Mouse (Mus musculus): ENCODE results near the gene Serp2. TPM values are rescaled to one million over a fixed set of nuclear protein-coding genes. Genes with fewer than 3 reads are reported as not detected.

The Serp2 gene
- total RNA-seq, 2 experiments from 2014 or later = 3.2 to 3.8 TPM

DNA sequence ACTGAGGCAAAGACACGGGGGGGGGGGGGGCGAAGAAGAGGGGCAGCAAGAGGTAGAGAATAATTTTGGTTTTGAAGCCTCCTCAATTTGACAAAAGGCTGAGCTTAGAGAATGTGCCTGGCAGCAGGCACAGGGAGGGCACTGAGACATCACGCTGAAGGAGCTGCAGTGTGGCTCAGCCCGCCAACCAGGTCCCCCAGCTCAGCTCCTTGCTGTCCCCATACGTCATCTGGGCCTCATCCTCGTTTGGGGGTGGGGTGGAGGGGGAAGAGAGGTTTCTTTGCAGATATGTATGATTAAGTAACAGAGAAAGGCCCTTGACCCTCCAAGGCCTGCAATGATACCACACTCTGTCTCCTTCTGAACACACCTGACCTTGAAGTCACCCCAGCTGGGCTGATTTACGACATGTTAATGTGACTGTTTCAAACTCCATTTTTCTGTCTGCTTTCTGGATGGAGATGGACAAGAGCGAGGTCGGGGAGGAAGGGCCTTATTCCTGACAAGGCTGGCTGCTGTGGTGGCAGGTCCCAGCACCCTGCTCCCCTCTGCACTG lies 28.9 kb downstream of the Serp2 start:
- DNase-seq (ENCODE audit: low spot score in 2 of 2) = no peak

DNA sequence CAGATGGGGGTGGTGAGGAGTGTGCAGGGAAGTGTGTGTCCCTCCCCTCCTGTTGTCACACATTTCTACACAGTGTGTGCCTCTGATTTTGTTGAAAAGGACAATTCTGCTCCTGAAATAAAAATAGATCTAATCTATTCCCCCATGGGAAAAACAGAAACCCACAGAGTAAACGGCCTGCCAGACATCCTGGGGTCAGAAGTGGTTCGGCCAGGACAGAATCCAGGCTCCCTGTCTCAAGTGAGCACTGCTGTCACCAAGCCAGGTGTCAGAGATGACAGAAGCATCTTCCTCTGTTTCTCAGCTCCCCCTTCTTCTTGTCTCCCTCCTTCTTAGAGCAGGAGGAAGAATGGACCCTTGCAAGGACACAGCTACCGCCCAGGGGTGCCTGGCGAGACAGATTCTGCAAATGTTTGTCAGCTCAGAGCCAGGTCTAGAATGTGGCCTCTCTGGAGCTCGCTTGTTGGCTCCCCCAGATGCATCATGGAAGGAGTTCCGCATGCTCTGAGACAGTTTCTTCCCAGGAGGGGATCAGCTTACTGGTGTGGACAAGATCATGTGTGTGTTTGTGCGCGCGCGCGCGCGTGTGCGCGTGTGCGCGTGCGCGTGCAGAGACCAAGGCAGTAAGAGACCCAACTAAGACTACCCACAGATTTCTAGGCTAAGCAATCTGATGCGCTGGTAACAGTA lies 29.5 kb downstream of the Serp2 start:
- DNase-seq (ENCODE audit: low spot score in 2 of 2) = peak in 1 of 2 experiments; percentile 53

DNA sequence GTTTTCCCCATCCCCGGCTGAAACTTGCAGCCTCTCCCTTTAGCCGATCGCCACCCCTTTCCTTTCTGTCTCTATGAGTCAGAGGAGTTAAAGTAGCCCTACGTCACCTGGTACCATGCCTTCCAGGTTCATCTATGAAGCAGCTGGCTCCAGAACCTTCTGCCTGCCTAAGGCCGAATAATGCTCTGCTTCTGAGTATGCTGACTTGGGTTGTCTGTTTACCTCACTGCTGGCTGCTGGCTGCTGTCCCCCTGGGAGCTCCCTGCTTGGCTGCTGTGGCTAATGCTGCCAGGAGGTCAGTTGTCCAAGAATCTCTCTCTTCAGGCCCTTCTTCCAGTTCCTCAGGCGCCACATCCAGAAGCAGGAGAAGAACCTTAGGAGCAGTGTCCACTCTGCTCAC lies 30.2 kb downstream of the Serp2 start:
- peak in 1 of 2 experiments; percentile 45 for DNase-seq (ENCODE audit: low spot score in 2 of 2)

DNA sequence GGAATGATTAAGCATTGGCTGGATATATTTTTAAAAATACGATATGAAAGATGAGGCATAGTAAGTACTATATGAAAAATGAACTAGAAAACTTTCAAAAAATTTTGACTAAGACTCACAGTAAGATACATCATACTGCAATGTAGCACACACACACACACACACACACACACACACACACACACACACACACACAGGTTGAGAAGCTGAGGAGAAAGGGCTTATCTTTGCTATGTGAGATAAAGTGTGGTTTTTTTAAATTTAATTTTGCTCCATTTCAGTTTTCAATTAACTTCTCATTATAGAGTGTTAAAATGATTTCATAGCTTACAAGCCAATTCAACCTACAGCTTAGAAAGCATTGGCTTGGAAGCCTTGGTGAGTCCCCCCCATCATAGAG lies 33.3 kb downstream of the Serp2 start:
- DNase-seq (ENCODE audit: low spot score in 2 of 2) = no peak

DNA sequence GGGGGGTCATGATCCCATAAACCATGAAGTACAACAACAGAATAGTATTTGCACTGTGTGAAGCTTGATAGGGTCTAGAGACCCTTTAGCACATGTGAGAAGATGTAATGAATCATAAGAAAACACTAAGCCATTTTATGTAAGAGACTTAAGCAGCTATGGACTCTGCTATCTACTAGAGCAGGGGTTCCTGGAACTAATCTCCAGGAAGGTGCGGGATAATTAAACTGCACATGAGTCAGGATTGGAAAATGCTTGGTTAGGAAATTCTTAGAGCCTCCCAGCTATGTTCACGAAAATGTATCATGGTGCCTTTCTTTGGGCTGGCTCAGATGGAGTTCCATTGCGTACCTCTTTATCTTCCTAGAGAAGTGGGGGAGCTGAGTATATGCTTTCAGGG lies 35.4 kb downstream of the Serp2 start:
- no peak for DNase-seq (ENCODE audit: low spot score in 2 of 2)

DNA sequence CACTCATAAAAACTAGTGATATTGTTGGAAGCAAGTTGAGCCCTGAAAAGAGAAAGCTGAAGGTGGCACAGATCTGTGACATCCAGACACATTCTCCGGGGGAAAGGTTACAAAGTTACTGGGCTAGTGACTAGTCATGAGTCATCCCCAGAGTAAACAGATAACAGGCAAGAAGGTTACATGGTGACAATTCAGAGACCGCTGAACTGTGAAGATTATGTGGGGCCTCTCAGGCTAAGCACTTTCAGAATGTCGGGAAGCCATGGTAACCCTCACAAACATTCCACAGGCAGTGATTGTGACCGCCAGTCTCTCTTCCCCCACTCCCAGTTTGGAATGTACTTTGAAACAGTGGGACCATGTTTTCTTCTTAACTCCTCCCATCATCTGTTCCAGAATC lies 36.1 kb downstream of the Serp2 start:
- DNase-seq (ENCODE audit: low spot score in 2 of 2) = no peak

DNA sequence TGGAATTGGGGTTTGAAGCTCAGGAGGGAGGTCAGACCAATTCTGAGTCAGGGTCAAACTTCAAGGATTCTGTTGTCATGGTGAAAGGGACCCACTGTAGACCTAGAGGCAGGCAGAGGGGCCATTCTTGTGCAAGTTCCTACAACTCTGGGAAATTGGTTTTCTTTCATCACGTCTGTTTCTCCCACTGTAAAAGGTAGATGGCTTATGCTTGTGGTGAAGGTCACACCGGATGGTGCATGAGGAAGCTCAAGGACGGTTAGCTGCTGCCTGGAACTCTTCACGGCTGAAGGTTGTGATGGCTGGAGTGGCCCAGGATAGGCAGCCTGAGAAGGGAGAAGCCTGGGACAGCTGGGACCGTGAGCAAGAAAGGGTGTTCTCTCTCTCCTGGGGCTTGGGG lies 38.5 kb downstream of the Serp2 start:
- no peak for DNase-seq (ENCODE audit: low spot score in 2 of 2)

DNA sequence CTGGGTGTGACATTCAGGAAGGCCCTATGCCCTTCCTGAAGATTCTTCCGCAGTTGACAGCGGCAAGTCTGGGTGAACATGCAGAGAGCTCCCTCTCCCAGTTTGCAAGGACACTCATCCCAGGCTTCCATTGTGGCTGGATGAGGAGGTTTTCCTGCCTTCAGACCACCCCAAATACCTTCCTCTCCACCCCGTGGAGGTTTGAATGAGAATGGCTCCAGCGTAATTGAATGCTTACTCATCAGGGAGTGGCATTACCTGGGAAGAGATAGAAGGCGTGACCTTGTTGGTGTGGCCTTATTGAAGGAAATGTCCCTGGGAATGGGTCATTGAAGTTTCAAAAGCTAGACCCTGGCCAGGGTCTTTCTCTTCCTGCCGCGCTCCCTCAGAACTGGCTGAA lies 41.1 kb downstream of the Serp2 start:
- no peak for DNase-seq (ENCODE audit: low spot score in 2 of 2)

DNA sequence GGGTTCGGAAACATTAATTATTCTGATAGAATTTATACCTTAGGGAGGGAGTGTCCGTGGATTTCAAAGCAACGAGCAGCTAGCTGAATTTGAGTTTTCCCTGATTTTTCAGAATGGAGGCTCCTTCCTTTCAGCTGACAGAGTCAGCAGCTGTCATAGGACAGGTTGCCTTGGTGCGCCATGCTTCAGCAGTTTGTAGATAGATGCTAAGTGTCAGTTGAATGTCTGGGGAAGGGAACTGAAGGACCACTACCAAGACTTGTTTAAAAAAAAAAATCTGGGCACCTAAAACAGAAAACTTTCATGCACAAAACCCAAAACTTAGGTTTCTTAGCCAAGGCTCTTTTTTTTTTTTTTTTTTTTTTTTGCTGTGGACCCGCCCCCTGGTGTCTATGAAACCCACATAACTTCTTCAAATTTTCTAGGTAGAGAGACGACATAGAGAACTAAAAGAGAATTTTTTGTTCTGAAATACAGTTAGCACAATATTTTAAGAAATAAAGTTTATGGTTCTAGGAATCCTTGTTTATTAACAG lies 42.6 kb downstream of the Serp2 start:
- DNase-seq (ENCODE audit: low spot score in 2 of 2) = no peak

DNA sequence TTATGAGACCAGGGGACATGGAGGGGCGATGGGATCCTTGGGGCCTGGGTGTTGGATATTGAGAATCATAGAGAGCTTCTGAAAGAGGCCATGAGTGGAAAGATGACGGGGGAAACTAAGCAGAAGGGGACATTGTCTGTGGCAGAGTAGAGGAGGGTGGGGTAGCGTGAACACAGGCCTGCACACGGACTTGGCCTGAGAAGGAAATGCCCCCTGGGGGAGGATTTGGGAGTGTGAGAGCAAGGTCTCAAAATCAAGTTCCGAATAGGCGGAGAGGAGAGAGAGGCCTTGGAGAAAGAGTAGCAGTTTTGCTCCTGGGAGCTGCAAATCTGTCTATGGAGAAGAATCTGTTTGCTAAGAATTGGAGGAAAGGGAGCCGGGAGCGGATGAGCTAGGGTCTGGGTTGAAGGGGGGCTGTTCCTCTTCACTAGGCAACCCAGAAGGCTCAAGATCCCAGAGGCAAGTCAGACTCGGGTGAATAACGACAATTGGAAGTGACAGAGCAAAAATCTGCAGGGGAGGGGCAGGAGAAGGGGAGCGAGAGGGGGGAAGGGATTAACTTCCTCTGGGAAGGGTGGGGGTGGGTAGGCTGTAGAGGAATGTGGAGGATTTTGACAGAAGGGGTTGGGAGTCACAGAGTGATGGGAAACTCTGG lies 43.2 kb downstream of the Serp2 start:
- no peak for DNase-seq (ENCODE audit: low spot score in 2 of 2)

DNA sequence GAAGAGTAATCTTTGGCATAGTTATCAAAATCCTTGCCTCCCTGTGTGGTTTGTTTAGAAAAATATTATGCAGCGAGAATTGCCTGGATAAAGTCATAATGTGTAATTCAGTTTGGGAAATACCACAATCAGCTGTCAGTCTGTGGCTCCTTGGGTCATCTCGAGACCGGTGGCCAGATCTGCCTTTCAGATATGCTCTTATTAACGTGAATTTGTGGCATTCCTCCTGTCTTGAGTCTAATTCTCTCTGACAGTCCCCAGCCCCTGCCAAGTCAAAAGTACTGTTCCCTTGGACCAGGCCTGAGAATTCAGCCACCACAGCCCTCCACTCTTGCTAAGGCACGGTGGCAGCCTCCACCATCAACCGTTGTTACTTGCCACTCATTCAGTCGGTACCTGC lies 44.7 kb downstream of the Serp2 start:
- no peak for DNase-seq (ENCODE audit: low spot score in 2 of 2)

DNA sequence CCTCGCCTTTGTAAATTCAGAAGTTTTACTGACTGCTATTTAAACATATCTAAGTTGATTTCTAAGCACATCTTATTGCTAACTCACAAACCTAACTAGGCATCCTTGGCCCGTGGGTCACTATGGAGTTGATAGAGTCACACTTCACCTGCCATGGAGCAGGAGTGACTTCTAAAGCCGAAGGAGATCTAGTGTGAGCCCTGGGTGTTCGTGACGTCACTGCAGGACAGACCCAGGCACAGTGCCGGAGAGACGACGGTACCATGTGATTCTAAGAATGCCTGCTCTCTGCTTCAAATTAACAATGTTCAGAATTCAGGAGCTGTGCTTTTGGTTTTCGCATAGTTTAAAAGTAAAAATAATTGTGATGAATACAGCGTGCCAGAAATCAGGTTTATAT lies 48.0 kb downstream of the Serp2 start:
- no peak for DNase-seq (ENCODE audit: low spot score in 2 of 2)

DNA sequence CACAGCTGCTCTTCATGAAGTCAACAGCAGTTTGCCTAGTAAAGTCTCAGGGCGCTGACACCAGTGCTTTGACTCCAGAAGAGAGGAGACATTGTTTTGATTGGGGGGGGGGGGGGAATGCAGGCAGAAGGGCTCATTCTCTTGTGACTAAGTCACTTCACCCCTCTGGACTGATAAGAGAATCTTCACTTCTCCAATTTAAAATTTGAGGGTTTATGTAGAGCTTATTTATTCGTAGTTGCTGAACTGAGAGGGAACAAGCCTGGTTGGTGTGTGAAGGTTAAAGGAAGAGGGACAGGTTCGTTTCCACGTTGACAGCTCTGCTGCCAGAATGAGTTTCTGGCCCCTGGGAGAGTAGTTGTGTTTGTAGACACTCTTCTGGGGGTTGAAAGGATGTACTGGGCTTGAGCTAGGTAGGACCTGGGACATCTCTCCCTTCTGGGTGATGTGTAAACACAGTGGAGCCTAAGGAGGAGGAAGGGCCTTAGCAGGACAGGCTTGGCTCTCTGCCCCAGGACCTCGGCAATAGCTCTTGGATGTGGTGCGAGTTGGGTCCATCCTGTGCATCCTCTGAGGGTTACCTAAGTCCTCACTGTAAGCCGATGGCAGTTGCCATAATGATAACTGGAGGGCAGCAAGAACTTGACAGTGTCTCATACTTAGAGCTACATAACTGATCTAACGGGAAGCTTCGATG lies 48.7 kb downstream of the Serp2 start:
- no peak for DNase-seq (ENCODE audit: low spot score in 2 of 2)

DNA sequence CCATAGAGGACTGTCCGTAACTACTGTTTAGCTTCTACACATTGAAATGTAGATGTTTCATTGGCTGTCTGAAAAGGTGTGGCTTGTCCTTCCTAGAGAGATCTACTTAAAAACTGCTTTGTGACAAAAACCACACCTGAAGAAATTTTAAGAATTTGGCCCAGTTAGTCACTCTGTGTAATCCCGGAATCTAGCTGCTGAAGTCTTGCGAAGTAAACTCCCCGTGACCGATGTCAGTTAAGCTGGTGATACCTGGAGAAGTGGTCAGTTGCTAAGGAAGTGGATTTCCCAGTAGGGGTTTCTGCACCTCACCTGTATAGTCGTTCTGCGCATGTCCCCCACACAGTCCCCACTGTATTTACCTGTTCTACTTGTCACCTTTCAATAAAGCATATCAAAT lies 49.3 kb downstream of the Serp2 start:
- DNase-seq (ENCODE audit: low spot score in 2 of 2) = no peak

DNA sequence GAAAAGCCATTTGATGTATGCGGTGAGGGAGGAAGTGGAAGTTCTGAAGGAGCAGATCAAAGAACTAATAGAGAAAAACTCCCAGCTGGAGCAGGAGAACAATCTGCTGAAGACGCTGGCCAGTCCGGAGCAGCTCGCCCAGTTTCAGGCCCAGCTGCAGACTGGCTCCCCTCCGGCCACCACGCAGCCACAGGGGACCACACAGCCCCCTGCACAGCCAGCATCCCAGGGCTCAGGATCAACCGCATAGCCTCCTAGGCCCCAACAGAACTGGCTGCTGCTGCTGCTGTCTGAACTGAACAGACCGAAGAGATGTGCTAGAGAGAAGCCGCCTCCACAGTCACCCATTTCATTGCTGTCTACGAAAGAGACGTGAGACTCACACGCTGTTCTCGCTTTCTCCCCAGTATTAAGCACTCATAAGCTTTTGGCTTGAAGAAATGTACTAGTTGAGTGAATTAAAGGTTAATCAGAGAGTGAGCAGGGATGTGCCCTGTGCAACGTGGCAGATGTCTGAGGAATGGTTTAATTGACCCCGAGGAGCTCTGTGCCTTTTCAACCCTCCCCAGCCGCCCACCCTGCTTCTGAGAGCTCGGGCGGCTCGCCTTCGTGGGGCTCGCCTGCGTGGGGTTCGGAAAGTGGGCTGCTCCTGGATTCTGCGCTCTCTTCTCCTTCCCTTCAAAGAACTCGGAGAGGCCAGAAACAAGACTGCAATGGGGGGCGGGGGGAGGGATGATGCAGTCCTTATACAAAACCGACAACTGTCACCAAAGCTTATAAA lies 50.1 kb downstream of the Serp2 start:
- peak in 1 of 2 experiments; percentile 41 for DNase-seq (ENCODE audit: low spot score in 2 of 2)

DNA sequence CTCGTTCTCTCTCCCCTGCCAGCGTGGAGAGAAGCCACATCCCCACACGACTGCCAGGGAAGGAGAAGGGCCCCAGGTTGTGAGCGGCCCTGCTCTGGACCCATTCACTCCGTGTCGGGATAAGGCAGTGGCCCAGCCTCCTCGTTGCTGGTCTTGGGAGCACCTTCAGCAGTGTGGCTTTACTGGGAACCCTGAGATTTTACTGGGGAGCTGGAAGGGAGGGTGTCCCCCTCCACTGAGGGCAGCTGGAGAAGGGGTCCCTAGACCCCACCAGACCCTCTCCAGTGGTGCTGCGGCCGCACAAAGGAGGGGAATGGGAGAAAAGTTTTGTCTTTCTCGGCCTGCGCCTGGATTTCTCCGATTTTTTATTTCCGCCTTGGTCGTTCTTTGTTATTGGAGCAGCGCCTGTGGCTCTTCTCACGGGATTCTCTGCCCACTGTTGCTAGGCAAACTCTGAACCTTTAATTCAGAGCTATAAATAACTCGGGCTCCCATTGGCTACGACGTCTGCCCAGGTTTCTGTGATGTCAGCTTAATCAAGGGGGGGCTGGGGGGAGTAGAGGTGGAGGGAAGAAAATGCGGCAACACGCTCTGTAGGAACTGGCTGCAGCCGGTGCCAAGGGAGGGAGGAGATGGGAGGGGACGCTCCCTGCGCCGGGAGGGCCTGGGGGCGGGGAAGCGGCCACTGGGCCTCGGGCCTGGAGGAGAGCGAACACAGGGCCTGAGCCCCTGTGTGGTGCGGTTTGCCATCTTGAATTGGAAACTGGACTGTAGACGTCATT lies 51.1 kb downstream of the Serp2 start:
- DNase-seq (ENCODE audit: low spot score in 2 of 2) = peak; percentile 82 to 88

DNA sequence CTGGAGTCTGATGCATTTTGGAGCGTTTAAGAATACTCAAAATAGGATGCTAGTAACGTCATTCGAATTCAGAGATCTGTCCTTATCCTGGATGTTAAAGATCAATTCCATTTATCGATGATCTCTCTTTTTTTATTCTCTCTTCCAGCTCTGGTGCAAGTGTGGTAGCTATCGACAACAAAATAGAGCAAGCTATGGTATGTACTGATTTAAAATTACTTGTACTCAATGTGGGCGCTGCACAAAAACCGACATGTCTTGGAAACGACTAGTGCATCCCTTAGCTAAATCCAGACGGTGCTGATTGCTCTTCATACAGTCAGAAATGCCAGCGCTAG lies 51.6 kb downstream of the Serp2 start:
- no peak for DNase-seq (ENCODE audit: low spot score in 2 of 2)

DNA sequence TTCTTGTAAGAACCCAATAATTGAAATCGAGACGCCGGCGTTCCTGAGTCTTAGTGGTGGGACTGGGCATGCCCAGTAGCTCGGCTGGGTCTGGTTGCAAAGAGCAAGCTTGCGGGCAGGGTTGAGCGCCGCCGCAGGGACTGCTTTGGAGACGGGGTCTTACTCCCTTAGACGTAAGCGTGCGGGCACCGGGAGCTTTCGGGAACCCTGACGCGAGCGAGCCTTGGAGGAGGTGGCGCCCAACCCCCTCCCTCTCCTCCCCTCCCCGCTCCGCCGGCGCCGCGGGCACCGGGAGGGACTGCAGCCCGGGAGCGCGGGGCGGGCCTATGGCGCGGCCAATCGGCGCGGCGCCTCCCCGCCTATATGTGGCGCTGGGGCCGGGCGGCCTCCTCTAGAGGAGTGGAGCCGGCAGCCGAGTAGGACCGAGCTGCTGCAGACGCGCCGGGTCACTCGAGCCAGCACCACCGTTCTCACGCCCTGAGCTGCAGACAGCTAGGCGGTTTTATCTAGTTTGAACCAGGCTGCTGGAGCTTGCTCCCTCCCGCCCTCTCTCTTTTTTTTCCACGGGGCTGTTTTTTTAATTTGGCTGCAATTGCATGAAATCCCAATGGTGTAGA lies 52.5 kb downstream of the Serp2 start:
- peak; percentile 93 for DNase-seq (ENCODE audit: low spot score in 2 of 2)

DNA sequence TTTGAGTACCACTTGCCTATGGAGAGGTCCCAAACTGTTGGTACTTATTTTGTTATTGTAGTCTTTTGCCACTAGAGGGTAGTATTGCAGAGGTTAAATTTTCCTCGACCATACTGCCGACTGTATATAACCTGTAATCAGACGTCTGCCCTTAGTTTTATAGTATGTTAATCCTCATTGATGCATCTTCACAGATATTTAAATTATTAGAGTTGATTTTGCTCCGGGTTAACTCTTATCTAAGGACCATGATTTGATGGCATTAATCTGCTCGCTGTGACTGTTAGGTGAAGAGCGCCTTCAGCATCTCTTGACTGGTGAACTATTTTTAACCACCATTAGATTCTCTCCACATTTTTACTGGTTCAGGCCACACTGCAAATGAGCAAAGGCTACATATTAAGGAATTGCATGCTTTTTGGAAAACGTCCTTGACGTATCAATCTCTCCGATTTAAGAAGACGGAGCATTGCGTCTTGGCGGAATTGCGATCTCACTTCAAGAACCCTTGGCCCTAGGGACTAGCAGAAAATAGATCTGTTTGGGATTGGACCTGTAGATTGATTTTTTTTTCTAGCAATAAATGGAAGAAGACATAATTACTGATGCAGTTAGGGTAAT lies 53.3 kb downstream of the Serp2 start:
- no peak for DNase-seq (ENCODE audit: low spot score in 2 of 2)

DNA sequence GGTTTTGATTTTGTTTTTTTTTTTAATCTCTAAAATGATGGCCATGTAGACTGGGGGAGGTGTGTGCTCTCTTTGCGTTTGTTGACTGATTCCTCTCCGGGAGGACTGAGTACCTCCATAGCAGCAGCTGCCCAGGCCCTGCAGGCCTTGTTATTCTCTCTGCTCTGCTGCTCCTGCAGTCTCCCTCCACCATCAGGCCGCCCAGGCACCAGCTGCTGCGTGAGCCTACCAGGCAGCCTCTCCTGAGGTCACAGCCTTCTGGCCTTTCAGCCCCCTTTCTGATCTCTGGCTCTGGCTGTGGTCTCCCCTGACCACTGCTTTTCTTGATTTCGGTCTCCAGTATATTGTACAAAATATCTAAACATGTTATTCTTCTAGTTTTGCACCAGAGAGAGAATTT lies 56.7 kb downstream of the Serp2 start:
- no peak for DNase-seq (ENCODE audit: low spot score in 2 of 2)

All from gastrocnemius, postnatal 4 days (tissue).